Mouse (Mus musculus) embryonic facial prominence, embryonic 10.5 days (tissue): ENCODE results near the gene Cfap299. TPM values are rescaled to one million over a fixed set of nuclear protein-coding genes. Genes with fewer than 3 reads are reported as not detected.
A peak's percentile ranks its signal among the peaks of the same experiment; 100 is the strongest.

Experiments
- DNase-seq: peaks from one replicate; pipeline ENCODE4 v3.0.0-alpha.2; 2017; ENCODE audit warnings: low spot score
- H3K27ac ChIP-seq: fragments of 300-500 bp; sonication (generic); replicated peaks from 2 replicates; pipeline ENCODE4 v1.5.1; 2016; ENCODE audit warnings: mild to moderate bottlenecking
- H3K27me3 ChIP-seq: fragments of 300-500 bp; sonication (generic); replicated peaks from 2 replicates; pipeline ENCODE4 v1.6.1; 2016; ENCODE audit warnings: low read depth, mild to moderate bottlenecking; ENCODE audit not compliant: poor library complexity, severe bottlenecking
- H3K36me3 ChIP-seq: fragments of 300-500 bp; sonication (generic); replicated peaks from 2 replicates; pipeline ENCODE4 v1.6.1; 2016; ENCODE audit warnings: mild to moderate bottlenecking, moderate library complexity
- H3K4me1 ChIP-seq: fragments of 300-500 bp; sonication (generic); 2 replicates; pipeline ENCODE4 v1.6.1; 2016
- H3K4me3 ChIP-seq: fragments of 300-500 bp; sonication (generic); 2 replicates; pipeline ENCODE4 v1.5.1; 2016; ENCODE audit warnings: mild to moderate bottlenecking, moderate library complexity
- H3K9me3 ChIP-seq: fragments of 300-500 bp; sonication (generic); 2 replicates; pipeline ENCODE4 v1.6.1; 2016; ENCODE audit warnings: mild to moderate bottlenecking
- WGBS: fragments of 180-500 bp; shearing (Covaris S2); methylation state at CpG from one replicate; pipeline ENCODE4 v1.1.7; 2016; 5-methylcytosine and 5-hydroxymethylcytosine counted together
- polyA plus RNA-seq: library from polyadenylated mRNA; unstranded; fragments of >200 nt; fragmentation: Nextera tagmentation; extraction: Ambion mirVana; gene quantifications from 2 replicates; pipeline ENCODE4 v1.2.1, GENCODE M21; 2016

The Cfap299 gene
- polyA plus RNA-seq, 1 experiment from 2014 or later: 0.26 TPM

- no peak overlapping the region for H3K4me3 ChIP-seq
- H3K27me3 ChIP-seq: no peaks in the 10 kb centered on the region
- H3K9me3 ChIP-seq: no peaks in the 10 kb centered on the region
- H3K4me1 ChIP-seq: no peaks in the 10 kb centered on the region
- H3K27ac ChIP-seq: no peak overlapping the region
- DNase-seq: no peak
- H3K36me3 ChIP-seq: no peaks in the 10 kb centered on the region
- WGBS: 92% methylated on average over 5 of the region's 5 CpGs
Measured at GRCm38 (mm10) chr5:98613511-98613910, 284.4 kb downstream of the Cfap299 start.

- no peak overlapping the region for H3K4me3 ChIP-seq
- H3K9me3 ChIP-seq: no peaks in the 10 kb centered on the region
- no peaks in the 10 kb centered on the region for H3K27me3 ChIP-seq
- DNase-seq: no peak
- H3K4me1 ChIP-seq: no peaks in the 10 kb centered on the region
- no peak overlapping the region for H3K27ac ChIP-seq
- 70% methylated on average over 3 of the region's 3 CpGs for WGBS
- no peaks in the 10 kb centered on the region for H3K36me3 ChIP-seq
Measured at GRCm38 (mm10) chr5:98616902-98617301, 287.8 kb downstream of the Cfap299 start.

- no peaks in the 10 kb centered on the region for H3K9me3 ChIP-seq
- no peak overlapping the region for H3K4me3 ChIP-seq
- no peaks in the 10 kb centered on the region for H3K27me3 ChIP-seq
- no peak for DNase-seq
- 92% methylated on average over 4 of the region's 4 CpGs for WGBS
- no peaks in the 10 kb centered on the region for H3K4me1 ChIP-seq
- H3K36me3 ChIP-seq: no peaks in the 10 kb centered on the region
- no peak overlapping the region for H3K27ac ChIP-seq
Measured at GRCm38 (mm10) chr5:98617416-98617815, 288.3 kb downstream of the Cfap299 start.

GRCm38 (mm10) chr5:98650345-98650744, 321.2 kb downstream of the Cfap299 start:
- Histone ChIP-seq H3K36me3 (no peaks in the 10 kb centered on the region), H3K27ac (no peak overlapping the region), H3K9me3 (no peaks in the 10 kb centered on the region), H3K4me3 (no peak overlapping the region), H3K27me3 (no peaks in the 10 kb centered on the region), H3K4me1 (no peaks in the 10 kb centered on the region)
- DNase-seq: no peak

- Histone ChIP-seq H3K4me3 (no peak overlapping the region), H3K27ac (no peak overlapping the region), H3K4me1 (no peaks in the 10 kb centered on the region), H3K9me3 (no peaks in the 10 kb centered on the region), H3K27me3 (no peaks in the 10 kb centered on the region), H3K36me3 (no peaks in the 10 kb centered on the region)
- 87% methylated on average over 5 of the region's 5 CpGs for WGBS
- DNase-seq: no peak
Measured at GRCm38 (mm10) chr5:98651049-98651448, 321.9 kb downstream of the Cfap299 start.

- Histone ChIP-seq H3K9me3 (no peaks in the 10 kb centered on the region), H3K36me3 (no peaks in the 10 kb centered on the region), H3K27me3 (no peaks in the 10 kb centered on the region), H3K4me3 (no peak overlapping the region), H3K27ac (no peak overlapping the region), H3K4me1 (no peaks in the 10 kb centered on the region)
- no peak for DNase-seq
- WGBS: 92% methylated on average over 5 of the region's 5 CpGs
Measured at GRCm38 (mm10) chr5:98688254-98688653, 359.1 kb downstream of the Cfap299 start.

- H3K4me3 ChIP-seq: no peak overlapping the region
- no peaks in the 10 kb centered on the region for H3K4me1 ChIP-seq
- no peaks in the 10 kb centered on the region; the same call in 1 of the 2 replicates for H3K27me3 ChIP-seq
- no peak overlapping the region for H3K27ac ChIP-seq
- 73% methylated on average over 5 of the region's 5 CpGs for WGBS
- H3K36me3 ChIP-seq: no peaks in the 10 kb centered on the region
- no peak for DNase-seq
- H3K9me3 ChIP-seq: no peaks in the 10 kb centered on the region
Measured at GRCm38 (mm10) chr5:98692070-98692469, 363.0 kb downstream of the Cfap299 start.

GRCm38 (mm10) chr5:98696336-98696735, 367.2 kb downstream of the Cfap299 start:
- DNase-seq: no peak
- Histone ChIP-seq H3K27me3 (no peaks in the 10 kb centered on the region; the same call in 1 of the 2 replicates), H3K27ac (no peak overlapping the region), H3K36me3 (no peaks in the 10 kb centered on the region), H3K4me3 (no peak overlapping the region), H3K4me1 (no peaks in the 10 kb centered on the region), H3K9me3 (no peaks in the 10 kb centered on the region)
- 72% methylated on average over 8 of the region's 8 CpGs for WGBS

GRCm38 (mm10) chr5:98703963-98704362, 374.9 kb downstream of the Cfap299 start:
- 60% methylated on average over 5 of the region's 5 CpGs for WGBS
- Histone ChIP-seq H3K36me3 (no peaks in the 10 kb centered on the region), H3K4me1 (peaks cover 5% of the 10 kb centered on the region; the same call in 1 of the 2 replicates), H3K9me3 (no peaks in the 10 kb centered on the region), H3K27ac (no peak overlapping the region), H3K27me3 (no peaks in the 10 kb centered on the region), H3K4me3 (no peak overlapping the region)
- peak; percentile 32 for DNase-seq

GRCm38 (mm10) chr5:98706597-98706996, 377.5 kb downstream of the Cfap299 start:
- H3K27me3 ChIP-seq: no peaks in the 10 kb centered on the region
- H3K4me3 ChIP-seq: no peak overlapping the region
- H3K4me1 ChIP-seq: peaks cover 5% of the 10 kb centered on the region; the same call in 1 of the 2 replicates
- no peak overlapping the region for H3K27ac ChIP-seq
- H3K9me3 ChIP-seq: no peaks in the 10 kb centered on the region
- no peak for DNase-seq
- H3K36me3 ChIP-seq: no peaks in the 10 kb centered on the region
- 76% methylated on average over 4 of the region's 4 CpGs for WGBS

- WGBS: 74% methylated on average over 2 of the region's 2 CpGs
Measured at GRCm38 (mm10) chr5:98715392-98715791, 386.3 kb downstream of the Cfap299 start.

GRCm38 (mm10) chr5:98732157-98733009, 403.3 kb downstream of the Cfap299 start:
- H3K36me3 ChIP-seq: no peaks in the 10 kb centered on the region
- H3K27me3 ChIP-seq: no peaks in the 10 kb centered on the region
- no peak overlapping the region for H3K27ac ChIP-seq
- H3K4me3 ChIP-seq: no peak overlapping the region
- DNase-seq: no peak
- WGBS: 73% methylated on average over 6 of the region's 6 CpGs
- H3K9me3 ChIP-seq: no peaks in the 10 kb centered on the region
- no peaks in the 10 kb centered on the region for H3K4me1 ChIP-seq

More at GRCm38 (mm10) chr5:98715392-98715791, 386.3 kb downstream of the Cfap299 start:
- H3K27ac ChIP-seq: no peak overlapping the region
- no peaks in the 10 kb centered on the region for H3K4me1 ChIP-seq
- no peak for DNase-seq
- no peaks in the 10 kb centered on the region for H3K27me3 ChIP-seq
- no peak overlapping the region for H3K4me3 ChIP-seq
- H3K36me3 ChIP-seq: no peaks in the 10 kb centered on the region
- no peaks in the 10 kb centered on the region for H3K9me3 ChIP-seq

GRCm38 (mm10) chr5:98733010-98733399, 403.9 kb downstream of the Cfap299 start:
- Histone ChIP-seq H3K4me1 (no peaks in the 10 kb centered on the region), H3K27ac (no peak overlapping the region), H3K9me3 (no peaks in the 10 kb centered on the region), H3K27me3 (no peaks in the 10 kb centered on the region), H3K36me3 (no peaks in the 10 kb centered on the region), H3K4me3 (no peak overlapping the region)
- no peak for DNase-seq
- WGBS: 61% methylated on average over 2 of the region's 2 CpGs
